Mouse (Mus musculus) G1E (cell line): ENCODE measurements at regions not wholly inside any gene's neighbourhood (a gene's known extent, or its start where the extent isn't known, plus 50 kb on each side); places are given as distances from the start of the nearest gene placed in this dataset.

ENCODE experiments used
- ATAC-seq: 2 replicates; pipeline ENCODE4 v1.8.0; 2016; ENCODE audit warnings: mild to moderate bottlenecking; ENCODE audit not compliant: insufficient number of reproducible peaks, poor library complexity, low FRiP score, severe bottlenecking; ENCODE audit errors: extremely low read depth
- DNase-seq: peaks from one replicate; pipeline ENCODE4 v3.0.0; 2012; ENCODE audit warnings: low spot score
- H3K27me3 ChIP-seq: 2 replicates; pipeline ENCODE4 v1.6.1; 2012; ENCODE audit warnings: mild to moderate bottlenecking, low read length, inconsistent platforms; ENCODE audit not compliant: insufficient read depth
- H3K36me3 ChIP-seq: replicated peaks from 2 replicates; pipeline ENCODE3; 2012; ENCODE audit warnings: mild to moderate bottlenecking, inconsistent platforms
- H3K4me1 ChIP-seq: 2 replicates; pipeline ENCODE4 v1.6.1; 2012; ENCODE audit warnings: low read depth, low read length, inconsistent platforms, mixed read lengths; ENCODE audit not compliant: insufficient read depth
- H3K4me3 ChIP-seq: 2 replicates; pipeline ENCODE4 v1.5.1; 2012; ENCODE audit warnings: low read depth, mild to moderate bottlenecking, inconsistent platforms, low read length, moderate library complexity, mixed read lengths
- H3K9me3 ChIP-seq: replicated peaks from 2 replicates; pipeline ENCODE4 v1.6.1; 2012; ENCODE audit warnings: inconsistent platforms
- CTCF ChIP-seq: IDR thresholded peaks from 2 replicates; pipeline ENCODE4 v1.5.1; 2012; ENCODE audit warnings: low read depth, low read length, inconsistent platforms, mixed read lengths
- GATA1 ChIP-seq: IDR thresholded peaks from 2 replicates; pipeline ENCODE4 v1.6.1; 2012; ENCODE audit warnings: borderline replicate concordance, low read length, inconsistent platforms, mixed read lengths
- GATA2 ChIP-seq: IDR thresholded peaks from 2 replicates; pipeline ENCODE4 v1.6.1; 2012; ENCODE audit warnings: low read depth, low read length, inconsistent platforms, borderline replicate concordance
- POLR2AphosphoS5 ChIP-seq: IDR thresholded peaks from 2 replicates; pipeline ENCODE4 v1.6.1; 2012; ENCODE audit warnings: low read depth, low read length, inconsistent platforms; ENCODE audit not compliant: insufficient replicate concordance
- TAL1 ChIP-seq: conservative IDR thresholded peaks from 2 replicates; pipeline ENCODE4 v1.6.1; 2012; ENCODE audit warnings: low read depth, low read length, inconsistent platforms, mixed read lengths

DNA sequence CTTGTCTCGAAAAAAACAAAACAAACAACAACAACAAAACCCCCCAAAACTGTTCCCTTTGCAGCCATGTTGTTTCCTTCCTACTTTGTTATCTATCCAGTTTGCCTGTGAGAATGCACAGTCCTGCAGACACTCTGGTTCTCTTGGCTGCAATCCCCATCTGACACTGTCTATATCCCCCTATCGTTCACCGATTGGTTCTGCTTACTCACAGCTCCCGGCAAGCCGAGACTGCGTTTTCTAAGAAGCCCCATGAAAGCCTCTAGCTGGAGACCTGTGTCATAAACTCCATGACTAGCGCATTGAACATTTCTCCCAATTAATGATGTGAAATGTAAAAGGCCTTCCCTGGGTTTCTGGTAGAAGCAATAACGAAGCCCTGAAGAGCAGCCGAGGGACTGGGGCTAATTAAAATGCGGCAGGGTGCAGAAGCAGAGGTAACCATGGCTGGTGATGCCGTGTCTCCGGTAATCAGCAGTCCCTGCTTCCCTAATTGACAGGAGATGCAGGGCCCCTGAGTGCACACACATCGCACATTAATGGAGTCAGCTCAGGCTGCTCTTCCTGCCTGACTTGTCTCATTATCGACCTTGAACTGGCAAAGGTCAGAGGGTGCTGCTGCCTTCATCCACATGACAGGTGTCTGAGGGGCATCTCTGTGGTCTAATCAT, 349.2 kb downstream of the Rnf144b start:
- no peak for ATAC-seq
- no peak for DNase-seq
- Histone ChIP-seq H3K36me3 (no peaks in the 10 kb centered on the region), H3K4me3 (no peak overlapping the region), H3K9me3 (peaks cover 22% of the 10 kb centered on the region), H3K4me1 (no peaks in the 10 kb centered on the region), H3K27me3 (no peaks in the 10 kb centered on the region)
- no peak for TF ChIP-seq CTCF
- TF ChIP-seq GATA1, result no peak
- TF ChIP-seq POLR2AphosphoS5, result no peak
- TF ChIP-seq TAL1, result no peak
- no peak for TF ChIP-seq GATA2

DNA sequence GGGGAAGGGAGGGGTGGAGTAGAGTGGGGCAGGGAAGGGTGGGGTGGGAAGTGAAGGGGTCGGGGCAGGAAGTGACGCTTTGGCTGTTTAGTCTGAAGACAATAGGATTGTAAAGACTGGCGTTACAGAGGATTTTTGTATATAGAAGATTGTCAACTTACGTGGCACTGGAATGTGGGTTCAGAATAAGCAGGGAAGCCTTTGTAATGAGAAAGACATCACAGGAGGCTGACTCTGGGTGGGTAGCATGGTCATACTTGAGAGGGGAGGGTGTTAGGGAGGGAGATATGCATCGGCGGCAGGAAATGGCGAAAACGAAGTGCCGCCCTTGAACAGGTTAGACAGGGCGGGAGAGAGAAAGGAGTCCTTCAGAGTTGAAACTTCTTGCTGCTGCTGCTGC, 357.7 kb downstream of the Rnf144b start:
- DNase-seq (no peak), ATAC-seq (no peak)
- Histone ChIP-seq H3K4me3 (no peak overlapping the region), H3K27me3 (no peaks in the 10 kb centered on the region), H3K4me1 (no peaks in the 10 kb centered on the region), H3K36me3 (no peaks in the 10 kb centered on the region), H3K9me3 (peaks cover 17% of the 10 kb centered on the region)
- TF ChIP-seq CTCF, result no peak
- no peak for TF ChIP-seq TAL1
- no peak for TF ChIP-seq GATA1
- no peak for TF ChIP-seq POLR2AphosphoS5
- no peak for TF ChIP-seq GATA2

DNA sequence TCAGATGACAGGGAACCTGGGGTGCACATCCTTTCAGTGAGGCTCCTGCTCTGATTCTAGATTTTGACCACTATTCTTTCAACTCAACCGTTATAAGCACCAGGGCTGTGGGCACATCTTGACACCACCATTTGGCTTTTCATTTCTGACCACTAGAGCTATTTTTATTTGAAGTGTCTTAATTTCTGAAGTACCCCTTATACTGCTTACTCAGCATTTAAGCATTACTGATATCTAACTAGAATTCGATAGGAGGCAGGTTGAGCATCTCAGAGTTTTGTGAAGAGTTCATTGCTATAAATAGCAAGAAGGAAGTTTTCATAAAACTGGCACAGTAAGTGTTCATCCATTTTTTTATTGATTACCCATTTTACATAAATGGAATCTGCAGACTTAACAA, 362.4 kb downstream of the Rnf144b start:
- TF ChIP-seq CTCF (no peak), POLR2AphosphoS5 (no peak), GATA2 (no peak), GATA1 (no peak), TAL1 (no peak)

DNA sequence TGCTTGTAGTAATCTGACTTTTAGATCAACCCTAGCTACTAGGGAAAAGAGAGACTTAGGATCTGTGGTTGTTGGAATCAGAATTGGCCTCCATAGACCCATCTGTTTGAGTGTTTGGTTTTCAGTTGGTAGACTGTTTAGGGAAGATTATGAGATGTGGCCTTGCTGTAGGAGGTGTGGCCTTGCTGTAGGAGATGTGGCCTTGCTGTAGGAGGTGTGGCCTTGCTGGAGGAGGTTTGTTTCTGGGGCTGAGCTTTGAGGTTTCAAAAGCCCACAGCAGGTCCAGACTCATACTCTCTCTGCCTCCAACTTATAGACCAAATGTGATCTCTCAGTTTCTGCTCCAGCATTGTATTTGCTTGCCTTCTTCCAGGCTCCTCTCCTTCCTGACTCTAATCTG, 363.7 kb downstream of the Rnf144b start:
- TF ChIP-seq GATA1, result no peak
- TF ChIP-seq GATA2, result no peak
- TF ChIP-seq TAL1, result no peak
- no peak for TF ChIP-seq POLR2AphosphoS5
- no peak for TF ChIP-seq CTCF
- DNase-seq, result no peak
- peaks cover 10% of the 10 kb centered on the region; the same call in 1 of the 2 replicates for H3K9me3 ChIP-seq
- H3K27me3 ChIP-seq, result no peaks in the 10 kb centered on the region
- no peaks in the 10 kb centered on the region for H3K36me3 ChIP-seq
- no peaks in the 10 kb centered on the region for H3K4me1 ChIP-seq
- no peak for ATAC-seq
- H3K4me3 ChIP-seq, result no peak overlapping the region

More for the DNA sequence above, 362.4 kb downstream of the Rnf144b start:
- peaks cover 12% of the 10 kb centered on the region for H3K9me3 ChIP-seq
- H3K36me3 ChIP-seq, result no peaks in the 10 kb centered on the region
- no peak overlapping the region for H3K4me3 ChIP-seq
- no peaks in the 10 kb centered on the region for H3K27me3 ChIP-seq
- DNase-seq, result no peak
- no peaks in the 10 kb centered on the region for H3K4me1 ChIP-seq
- ATAC-seq, result no peak

DNA sequence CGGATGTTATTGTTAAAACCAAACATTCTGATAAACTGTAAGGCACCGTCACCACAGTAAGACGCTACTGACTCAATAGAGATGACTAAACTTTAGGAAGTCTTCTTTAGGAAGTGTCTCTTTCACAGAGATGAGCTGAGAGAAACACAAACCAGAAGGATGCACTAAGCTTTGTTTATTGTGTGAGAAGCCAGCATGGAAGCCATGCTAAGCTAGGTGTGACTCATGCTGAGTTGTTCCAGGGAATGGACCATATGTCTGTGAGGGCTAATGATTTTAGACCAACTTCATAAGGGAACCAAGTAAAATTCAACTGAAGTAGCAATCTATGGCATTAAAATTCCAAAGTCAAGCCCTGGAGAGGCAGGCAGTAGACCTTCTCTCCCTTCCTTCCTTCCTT, 364.2 kb downstream of the Rnf144b start:
- TF ChIP-seq POLR2AphosphoS5, result no peak
- no peak for TF ChIP-seq CTCF
- no peak for TF ChIP-seq GATA2
- no peak for TF ChIP-seq TAL1
- TF ChIP-seq GATA1, result no peak
- no peak for ATAC-seq
- peaks cover 10% of the 10 kb centered on the region; the same call in 1 of the 2 replicates for H3K9me3 ChIP-seq

DNA sequence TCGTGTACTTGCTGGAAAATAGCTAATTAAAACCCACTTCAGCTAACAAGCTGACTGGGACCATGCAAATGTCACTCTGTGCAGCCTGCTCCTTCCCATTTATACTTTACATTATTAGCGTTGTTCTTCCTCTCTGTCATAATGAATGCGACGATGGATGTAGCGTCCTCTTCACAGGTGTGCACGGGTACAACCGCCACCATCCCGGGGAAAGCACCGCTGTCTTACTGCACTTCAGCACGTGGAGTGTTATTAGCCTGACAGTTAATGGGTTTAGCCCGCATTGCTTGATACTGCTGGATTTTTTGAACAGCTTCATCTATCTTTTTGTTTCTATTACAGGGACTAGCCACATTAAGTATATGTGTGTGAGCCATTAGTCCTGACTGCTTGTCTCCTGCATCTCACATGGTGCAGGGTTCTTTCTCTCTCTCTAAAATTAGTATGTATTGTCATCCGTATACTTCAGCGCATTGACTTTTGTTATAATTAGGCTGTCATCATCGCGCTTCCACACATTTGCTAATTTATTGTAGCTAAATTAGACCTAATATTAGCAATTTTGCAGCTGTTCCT, 383.0 kb downstream of the Rnf144b start:
- no peak for DNase-seq
- TF ChIP-seq GATA2 (no peak), POLR2AphosphoS5 (no peak)
- no peaks in the 10 kb centered on the region for H3K36me3 ChIP-seq

More for the DNA sequence above, 364.2 kb downstream of the Rnf144b start:
- Histone ChIP-seq H3K4me3 (no peak overlapping the region), H3K36me3 (no peaks in the 10 kb centered on the region), H3K27me3 (no peaks in the 10 kb centered on the region), H3K4me1 (no peaks in the 10 kb centered on the region)
- no peak for DNase-seq

DNA sequence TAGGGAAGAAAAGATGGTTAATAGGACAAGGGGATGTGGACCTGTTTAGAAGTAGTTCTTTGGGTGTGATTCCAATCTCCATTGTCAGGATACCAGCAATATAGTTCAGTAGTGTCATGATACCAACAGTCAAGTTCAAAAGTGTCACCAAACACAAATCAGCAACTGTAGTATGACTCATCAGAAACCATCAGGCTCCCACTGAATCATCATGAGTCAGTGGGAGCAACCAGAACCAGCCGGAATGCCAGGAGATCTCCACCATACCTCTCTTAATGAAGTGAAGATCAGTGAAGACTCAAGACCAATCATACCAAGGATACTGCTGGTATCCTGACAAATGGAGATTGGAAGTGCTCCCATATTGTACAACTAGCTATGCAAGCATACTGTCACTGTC, 410.5 kb downstream of the Rnf144b start:
- ATAC-seq, result no peak
- H3K4me1 ChIP-seq, result no peaks in the 10 kb centered on the region
- TF ChIP-seq GATA2 (no peak), GATA1 (no peak), POLR2AphosphoS5 (no peak), CTCF (no peak)
- no peaks in the 10 kb centered on the region for H3K36me3 ChIP-seq
- H3K9me3 ChIP-seq, result no peaks in the 10 kb centered on the region
- no peak overlapping the region for H3K4me3 ChIP-seq
- no peak for DNase-seq
- no peaks in the 10 kb centered on the region for H3K27me3 ChIP-seq

More for the DNA sequence above, 383.0 kb downstream of the Rnf144b start:
- Histone ChIP-seq H3K4me1 (no peaks in the 10 kb centered on the region), H3K27me3 (no peaks in the 10 kb centered on the region), H3K4me3 (no peak overlapping the region), H3K9me3 (peaks cover 18% of the 10 kb centered on the region)
- ATAC-seq, result no peak
